Mouse (Mus musculus) heart, adult 2 months (tissue): ENCODE data around the gene Adgrg5. TPM values are rescaled to one million over a fixed set of nuclear protein-coding genes. Genes with fewer than 3 reads are reported as not detected.
A peak's percentile ranks its signal among the peaks of the same experiment; 100 is the strongest.

Experiments used
- DNase-seq, 2 experiments: peaks; one replicate each; pipeline ENCODE4 v3.0.0; 2021
- H3K27ac ChIP-seq: fragments of 200-600 bp; 2 replicates; pipeline ENCODE4 v1.8.1; 2022
- H3K27me3 ChIP-seq: fragments of 200-500 bp; 2 replicates; pipeline ENCODE4 v1.6.1; 2012; ENCODE audit warnings: mild to moderate bottlenecking, low read length, inconsistent platforms, mixed read lengths; ENCODE audit not compliant: control insufficient read depth, insufficient read depth
- H3K36me3 ChIP-seq: fragments of 200-500 bp; 2 replicates; pipeline ENCODE4 v1.6.1; 2012; ENCODE audit warnings: low read length, inconsistent platforms; ENCODE audit not compliant: control insufficient read depth, insufficient read depth
- H3K4me1 ChIP-seq: fragments of 200-500 bp; 2 replicates; pipeline ENCODE4 v1.6.1; 2011; ENCODE audit warnings: low read length; ENCODE audit not compliant: control insufficient read depth, insufficient read depth
- H3K4me3 ChIP-seq: fragments of 200-600 bp; 2 replicates; pipeline ENCODE4 v1.8.1; 2022
- H3K79me2 ChIP-seq: fragments of 200-500 bp; replicated peaks from 2 replicates; pipeline ENCODE4 v1.6.1; 2012; ENCODE audit warnings: mild to moderate bottlenecking, inconsistent platforms, low read length, moderate library complexity, mixed read lengths; ENCODE audit not compliant: control insufficient read depth, insufficient read depth
- H3K9ac ChIP-seq: fragments of 200-500 bp; 2 replicates; pipeline ENCODE4 v1.6.1; 2012; ENCODE audit warnings: low read depth, mild to moderate bottlenecking, control low read depth, inconsistent platforms, low read length, mixed read lengths
- CTCF ChIP-seq: fragments of 200-600 bp; IDR thresholded peaks from 2 replicates; pipeline ENCODE4 v1.8.1; 2022; ENCODE audit warnings: antibody characterized with exemption, mild to moderate bottlenecking, moderate library complexity
- EP300 ChIP-seq: fragments of 200-500 bp; IDR thresholded peaks from 2 replicates; pipeline ENCODE4 v1.6.1; 2011; ENCODE audit warnings: low read depth, low read length, control low read depth; ENCODE audit not compliant: insufficient read depth
- POLR2A ChIP-seq: fragments of 200-500 bp; IDR thresholded peaks from 2 replicates; pipeline ENCODE4 v1.6.1; 2011; ENCODE audit warnings: mild to moderate bottlenecking, low read depth, low read length, control low read depth; ENCODE audit not compliant: insufficient read depth
- WGBS: fragments of 180-500 bp; shearing (Covaris S2); methylation state at CpG from one replicate; pipeline ENCODE4 v1.1.7; 2018; 5-methylcytosine and 5-hydroxymethylcytosine counted together
- intact Hi-C: fragments of 180-260 bp; cut with DNase I; formaldehyde crosslinking; loops from one replicate; pipeline ENCODE4 v1.15.1; 2025
- polyA plus RNA-seq: library from polyadenylated mRNA; depleted of rRNA; stranded (reverse); fragments of >200 nt; gene quantifications from 2 replicates; pipeline ENCODE4 v1.2.3, GENCODE M21; 2012
- total RNA-seq, 2 experiments: library from RNA; stranded (reverse); gene quantifications; 2 replicates each; pipeline ENCODE4 v1.2.3; 2021

Adgrg5 gene
- total and polyA plus RNA-seq, 3 experiments: 0.08 to 0.62 (median 0.27) TPM

- no peak for TF ChIP-seq POLR2A
- TF ChIP-seq CTCF: peak; percentile 99
- Histone ChIP-seq H3K36me3 (no peaks in the 10 kb centered on the region), H3K27me3 (no peaks in the 10 kb centered on the region), H3K79me2 (no peaks in the 10 kb centered on the region), H3K4me1 (no peaks in the 10 kb centered on the region), H3K27ac (no peak overlapping the region), H3K4me3 (no peak overlapping the region), H3K9ac (no peak overlapping the region)
- DNase-seq: peak; percentile 60 to 77
- intact Hi-C loops: loop anchor here (2.0 to 10.0 kb wide), 2 partner anchors 260 to 292 kb away; partner anchors contain the start of gene Kifc3
- 22% methylated on average over 6 of the region's 6 CpGs for WGBS
Observed at GRCm38 (mm10) chr8:94942566-94942965, 19.1 kb downstream of the Adgrg5 start.

- intact Hi-C loops: loop anchor here (5.0 to 10.0 kb wide), 2 partner anchors 132 to 290 kb away; no protein-coding TSS in a partner anchor
- Histone ChIP-seq H3K27ac (no peak overlapping the region), H3K4me1 (no peaks in the 10 kb centered on the region), H3K36me3 (no peaks in the 10 kb centered on the region), H3K79me2 (no peaks in the 10 kb centered on the region), H3K9ac (no peak overlapping the region), H3K4me3 (no peak overlapping the region), H3K27me3 (no peaks in the 10 kb centered on the region)
- DNase-seq: no peak
- TF ChIP-seq POLR2A (no peak), EP300 (no peak), CTCF (no peak)
- 62% methylated on average over 6 of the region's 6 CpGs for whole genome bisulfite sequencing
Observed at GRCm38 (mm10) chr8:94945185-94945584, 21.7 kb downstream of the Adgrg5 start.

- intact Hi-C loops: loop anchor here (5.0 to 10.0 kb wide), 2 partner anchors 129 to 286 kb away; no protein-coding TSS in a partner anchor
- H3K27me3 ChIP-seq: no peaks in the 10 kb centered on the region
- 83% methylated on average over 4 of the region's 4 CpGs for WGBS
- no peak overlapping the region for H3K9ac ChIP-seq
- H3K4me1 ChIP-seq: no peaks in the 10 kb centered on the region
- H3K79me2 ChIP-seq: no peaks in the 10 kb centered on the region
- TF ChIP-seq POLR2A (no peak), CTCF (no peak), EP300 (no peak)
- no peak overlapping the region for H3K27ac ChIP-seq
- H3K36me3 ChIP-seq: no peaks in the 10 kb centered on the region
- DNase-seq: no peak
- H3K4me3 ChIP-seq: no peak overlapping the region
Observed at GRCm38 (mm10) chr8:94948421-94948820, 24.9 kb downstream of the Adgrg5 start.

- H3K9ac ChIP-seq: no peak overlapping the region
- H3K4me1 ChIP-seq: no peaks in the 10 kb centered on the region
- TF ChIP-seq CTCF (peak; percentile 33), POLR2A (no peak)
- H3K79me2 ChIP-seq: no peaks in the 10 kb centered on the region
- WGBS: 82% methylated on average over 4 of the region's 4 CpGs
- no peak overlapping the region for H3K4me3 ChIP-seq
- intact Hi-C loops: loop anchor here (5.0 to 10.0 kb wide), 2 partner anchors 128 to 286 kb away; no protein-coding TSS in a partner anchor
- H3K36me3 ChIP-seq: no peaks in the 10 kb centered on the region
- no peak for DNase-seq
- H3K27me3 ChIP-seq: no peaks in the 10 kb centered on the region
- H3K27ac ChIP-seq: no peak overlapping the region
Observed at GRCm38 (mm10) chr8:94949010-94949409, 25.5 kb downstream of the Adgrg5 start.

GRCm38 (mm10) chr8:94950046-94950445, 26.6 kb downstream of the Adgrg5 start:
- H3K9ac ChIP-seq: no peak overlapping the region
- peak; percentile 74 to 75 for DNase-seq
- no peak overlapping the region for H3K27ac ChIP-seq
- intact Hi-C loops: loop anchor here (1.0 to 10.0 kb wide), 2 partner anchors 51 to 355 kb away; partner anchors contain the start of gene Cngb1
- no peaks in the 10 kb centered on the region for H3K27me3 ChIP-seq
- H3K79me2 ChIP-seq: no peaks in the 10 kb centered on the region
- H3K4me3 ChIP-seq: no peak overlapping the region
- TF ChIP-seq EP300 (peak; percentile 79; the same call in 1 of the 2 replicates), POLR2A (no peak), CTCF (no peak; the same call in 1 of the 2 replicates)
- WGBS: 15% methylated on average over 4 of the region's 4 CpGs
- peaks cover 1% of the 10 kb centered on the region; the same call in 1 of the 2 replicates for H3K4me1 ChIP-seq
- no peaks in the 10 kb centered on the region for H3K36me3 ChIP-seq

- H3K4me1 ChIP-seq: peaks cover 1% of the 10 kb centered on the region; the same call in 1 of the 2 replicates
- no peak overlapping the region for H3K4me3 ChIP-seq
- no peak overlapping the region for H3K9ac ChIP-seq
- no peak for TF ChIP-seq EP300
- TF ChIP-seq CTCF: no peak
- no peak for TF ChIP-seq POLR2A
- H3K36me3 ChIP-seq: no peaks in the 10 kb centered on the region
- intact Hi-C loops: loop anchor here (1.0 to 10.0 kb wide), 2 partner anchors 51 to 354 kb away; partner anchors contain the start of gene Cngb1
- H3K27me3 ChIP-seq: no peaks in the 10 kb centered on the region
- WGBS: 73% methylated on average over 5 of the region's 5 CpGs
- no peak overlapping the region for H3K27ac ChIP-seq
- DNase-seq: no peak
- no peaks in the 10 kb centered on the region for H3K79me2 ChIP-seq
Observed at GRCm38 (mm10) chr8:94950458-94950857, 27.0 kb downstream of the Adgrg5 start.
